Mouse (Mus musculus) myocyte (in vitro differentiated cells): ENCODE measurements around the gene Caly. TPM values are rescaled to one million over a fixed set of nuclear protein-coding genes. Genes with fewer than 3 reads are reported as not detected.

Experiments used
- H3K27me3 ChIP-seq: one replicate; pipeline ENCODE4 v1.6.1; 2011; ENCODE audit not compliant: control insufficient read depth, insufficient read depth, insufficient read length
- H3K36me3 ChIP-seq: one replicate; pipeline ENCODE4 v1.6.1; 2011; ENCODE audit not compliant: control insufficient read depth, insufficient read depth
- H3K4me2 ChIP-seq: one replicate; pipeline ENCODE4 v1.6.1; 2011; ENCODE audit warnings: low read depth, control low read depth
- H3K4me3 ChIP-seq: one replicate; pipeline ENCODE4 v1.5.1; 2011; ENCODE audit warnings: mild to moderate bottlenecking, control low read depth, moderate library complexity
- H3K79me2 ChIP-seq: one replicate; pipeline ENCODE4 v1.6.1; 2011; ENCODE audit not compliant: control insufficient read depth, insufficient read depth
- H3ac ChIP-seq: one replicate; pipeline ENCODE4 v1.6.1; 2011; ENCODE audit not compliant: control insufficient read depth, insufficient read length
- CEBPB ChIP-seq: IDR thresholded peaks from 2 replicates; pipeline ENCODE4 v1.6.1; 2011; ENCODE audit warnings: mild to moderate bottlenecking, moderate library complexity; ENCODE audit not compliant: poor library complexity, insufficient read depth, severe bottlenecking
- E2F4 ChIP-seq: IDR thresholded peaks from one replicate; pipeline ENCODE4 v1.6.1; 2011; ENCODE audit warnings: mild to moderate bottlenecking, control low read depth, moderate library complexity; ENCODE audit not compliant: insufficient read depth
- MAX ChIP-seq: IDR thresholded peaks from one replicate; pipeline ENCODE4 v1.6.1; 2011; ENCODE audit warnings: low read depth, mild to moderate bottlenecking, control low read depth
- MYOD1 ChIP-seq, 3 experiments: IDR thresholded peaks; one replicate each; pipeline ENCODE4 v1.6.1; 2011; ENCODE audit warnings: control low read depth in 2 of 3, low read depth in 2 of 3, mild to moderate bottlenecking in 2 of 3, moderate library complexity in 1 of 3; ENCODE audit not compliant: insufficient read length in 2 of 3, control insufficient read depth in 1 of 3
- MYOG ChIP-seq, 3 experiments: IDR thresholded peaks; one replicate each; pipeline ENCODE4 v1.6.1; 2011; ENCODE audit warnings: control low read depth in 2 of 3, low read depth in 2 of 3, mild to moderate bottlenecking in 2 of 3; ENCODE audit not compliant: insufficient read length in 2 of 3, control insufficient read depth in 1 of 3, insufficient read depth in 1 of 3
- POLR2A ChIP-seq: IDR thresholded peaks from one replicate; pipeline ENCODE4 v1.6.1; 2011; ENCODE audit warnings: low read depth, mild to moderate bottlenecking, control low read depth, moderate library complexity; ENCODE audit not compliant: insufficient read length
- POLR2AphosphoS2 ChIP-seq: IDR thresholded peaks from one replicate; pipeline ENCODE4 v1.6.1; 2011; ENCODE audit warnings: low read depth, control low read depth; ENCODE audit not compliant: insufficient read length
- REST ChIP-seq: IDR thresholded peaks from one replicate; pipeline ENCODE4 v1.6.1; 2011; ENCODE audit warnings: mild to moderate bottlenecking, control low read depth, moderate library complexity; ENCODE audit not compliant: insufficient read depth, insufficient read length
- SRF ChIP-seq: IDR thresholded peaks from one replicate; pipeline ENCODE4 v1.6.1; 2011; ENCODE audit warnings: low read depth; ENCODE audit not compliant: control insufficient read depth, insufficient read length
- TCF12 ChIP-seq: IDR thresholded peaks from one replicate; pipeline ENCODE4 v1.6.1; 2011; ENCODE audit warnings: mild to moderate bottlenecking, control low read depth; ENCODE audit not compliant: poor library complexity, insufficient read depth, severe bottlenecking
- TCF3 ChIP-seq: IDR thresholded peaks from one replicate; pipeline ENCODE4 v1.6.1; 2011; ENCODE audit warnings: low read depth, control low read depth; ENCODE audit not compliant: insufficient read length
- USF1 ChIP-seq: IDR thresholded peaks from one replicate; pipeline ENCODE4 v1.6.1; 2011; ENCODE audit warnings: low read depth, mild to moderate bottlenecking, control low read depth, moderate library complexity
- polyA plus RNA-seq: library from polyadenylated mRNA; unstranded; fragments of >200 nt; fragmentation: generic; extraction: Trizol; gene quantifications from one replicate; pipeline ENCODE4 v1.2.1, GENCODE M21; 2012; ENCODE audit warnings: missing spikeins

Gene Caly
- polyA plus RNA-seq, 1 experiment, result not detected

DNA sequence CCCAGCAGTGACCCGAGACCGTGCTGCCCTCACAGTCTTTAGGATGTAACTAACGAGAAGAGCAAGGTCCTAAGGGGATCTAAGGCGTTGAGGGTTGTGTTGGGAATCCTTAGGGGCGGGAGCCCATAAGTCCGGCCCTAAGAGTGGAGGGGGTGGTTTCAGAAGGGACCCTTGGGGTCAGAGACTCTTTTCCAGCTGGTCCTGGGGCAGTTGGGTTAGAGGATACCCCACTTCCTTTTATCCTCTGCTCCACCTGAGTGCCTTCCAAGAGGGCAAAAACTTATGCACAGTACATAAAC is 20.6 kb downstream of the Caly start:
- H3K36me3 ChIP-seq, result no peaks in the 10 kb centered on the region
- no peaks in the 10 kb centered on the region for H3K79me2 ChIP-seq
- H3K27me3 ChIP-seq, result peaks cover 34% of the 10 kb centered on the region
- H3ac ChIP-seq, result no peak overlapping the region
- no peak overlapping the region for H3K4me2 ChIP-seq
- no peak overlapping the region for H3K4me3 ChIP-seq
- TF ChIP-seq POLR2AphosphoS2, result no peak
- no peak for TF ChIP-seq TCF3
- no peak for TF ChIP-seq MYOD1 (IDR thresholded peaks at IDR 0.05; ENCODE audit: control insufficient read depth in 1 of 3, insufficient read length in 2 of 3, low read depth in 2 of 3)
- no peak for TF ChIP-seq REST
- TF ChIP-seq CEBPB, result no peak
- TF ChIP-seq POLR2A, result no peak
- TF ChIP-seq USF1, result no peak
- TF ChIP-seq SRF, result no peak
- TF ChIP-seq TCF12, result no peak
- TF ChIP-seq MYOG (IDR thresholded peaks at IDR 0.05; ENCODE audit: control insufficient read depth in 1 of 3, insufficient read depth in 1 of 3, insufficient read length in 2 of 3, low read depth in 2 of 3), result no peak
- no peak for TF ChIP-seq E2F4
- TF ChIP-seq MAX, result no peak

DNA sequence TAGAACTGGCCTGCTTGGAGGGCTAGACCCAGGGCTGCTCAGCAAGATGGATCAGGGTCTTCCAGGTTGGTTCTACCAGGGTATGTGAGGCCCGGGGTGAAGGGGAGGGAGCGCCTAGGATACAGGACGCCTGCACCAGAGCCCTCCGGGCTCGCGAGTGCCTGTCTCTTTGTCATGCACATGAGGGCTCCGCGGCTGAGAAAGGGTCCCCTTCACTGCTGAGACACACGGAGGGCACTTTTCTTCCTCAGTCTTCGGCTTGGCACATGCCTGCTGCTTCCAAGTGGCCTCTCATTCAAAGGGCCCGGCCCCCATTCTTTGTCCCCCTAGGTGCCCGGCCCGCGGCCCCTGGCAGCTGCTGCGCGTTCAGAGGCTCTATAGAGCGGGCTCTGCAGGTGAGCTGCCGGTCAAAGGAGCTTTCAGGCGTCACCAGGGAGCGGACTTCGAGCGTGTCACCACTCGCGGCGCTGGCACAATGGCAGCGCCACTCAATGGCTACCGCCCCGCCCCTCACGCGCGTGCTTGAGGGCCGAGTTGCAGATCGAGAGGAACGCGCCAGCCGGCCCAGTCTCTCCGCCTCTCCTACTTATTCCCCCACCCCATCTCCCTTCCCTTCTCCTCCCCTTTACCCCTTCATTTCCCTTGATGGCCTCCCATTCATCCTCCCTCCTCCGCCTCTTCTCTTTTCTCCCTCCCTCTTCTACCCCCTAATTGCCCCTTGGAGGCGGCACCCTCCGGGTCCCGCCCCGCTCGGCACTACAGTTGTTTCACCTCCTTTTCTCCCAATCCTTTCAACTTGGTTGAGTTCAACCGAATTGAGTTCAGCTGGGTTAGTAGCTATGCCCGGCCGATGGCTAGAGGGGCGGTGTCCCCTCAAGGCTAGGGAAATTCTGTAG is 21.2 kb downstream of the Caly start:
- TF ChIP-seq MYOG (IDR thresholded peaks at IDR 0.05; ENCODE audit: control insufficient read depth in 1 of 3, insufficient read depth in 1 of 3, insufficient read length in 2 of 3, low read depth in 2 of 3) (no peak), MAX (no peak), TCF3 (no peak), E2F4 (no peak), SRF (no peak), POLR2AphosphoS2 (no peak), REST (no peak), TCF12 (no peak), POLR2A (no peak), CEBPB (no peak), MYOD1 (IDR thresholded peaks at IDR 0.05; ENCODE audit: control insufficient read depth in 1 of 3, insufficient read length in 2 of 3, low read depth in 2 of 3) (no peak), USF1 (no peak)
- Histone ChIP-seq H3K4me2 (peak overlapping the region; percentile 30), H3K36me3 (no peaks in the 10 kb centered on the region), H3K4me3 (no peak overlapping the region), H3K27me3 (peaks cover 34% of the 10 kb centered on the region), H3ac (no peak overlapping the region), H3K79me2 (no peaks in the 10 kb centered on the region)

DNA sequence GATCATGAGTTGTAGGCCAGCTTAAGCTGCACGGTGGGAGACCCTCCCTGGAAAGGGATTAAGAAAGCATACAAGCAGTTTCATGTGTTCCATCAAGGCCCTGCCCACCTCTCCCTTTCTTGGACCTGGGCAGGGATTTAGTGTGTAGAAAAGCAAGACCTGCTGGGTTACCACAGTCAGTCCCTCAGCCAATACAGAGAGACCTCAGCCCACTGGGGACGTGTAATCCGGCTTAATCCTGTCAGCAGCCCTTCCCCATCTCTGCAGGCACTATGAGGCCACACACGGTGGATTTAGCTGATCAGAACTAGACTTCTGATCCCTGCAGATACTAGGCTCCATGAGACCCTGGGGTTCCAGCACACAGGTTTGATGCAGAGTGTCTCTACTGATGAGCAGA is 22.7 kb downstream of the Caly start:
- no peak for TF ChIP-seq MAX
- no peak for TF ChIP-seq MYOG (IDR thresholded peaks at IDR 0.05; ENCODE audit: control insufficient read depth in 1 of 3, insufficient read depth in 1 of 3, insufficient read length in 2 of 3, low read depth in 2 of 3)
- TF ChIP-seq CEBPB, result no peak
- TF ChIP-seq E2F4, result no peak
- no peak for TF ChIP-seq SRF
- no peak for TF ChIP-seq MYOD1 (IDR thresholded peaks at IDR 0.05; ENCODE audit: control insufficient read depth in 1 of 3, insufficient read length in 2 of 3, low read depth in 2 of 3)
- no peak for TF ChIP-seq TCF3
- TF ChIP-seq USF1, result no peak
- TF ChIP-seq POLR2AphosphoS2, result no peak
- TF ChIP-seq TCF12, result no peak
- no peak for TF ChIP-seq REST
- no peak for TF ChIP-seq POLR2A
- Histone ChIP-seq H3K4me2 (no peak overlapping the region), H3ac (no peak overlapping the region), H3K79me2 (no peaks in the 10 kb centered on the region), H3K27me3 (peaks cover 24% of the 10 kb centered on the region), H3K4me3 (no peak overlapping the region), H3K36me3 (no peaks in the 10 kb centered on the region)

DNA sequence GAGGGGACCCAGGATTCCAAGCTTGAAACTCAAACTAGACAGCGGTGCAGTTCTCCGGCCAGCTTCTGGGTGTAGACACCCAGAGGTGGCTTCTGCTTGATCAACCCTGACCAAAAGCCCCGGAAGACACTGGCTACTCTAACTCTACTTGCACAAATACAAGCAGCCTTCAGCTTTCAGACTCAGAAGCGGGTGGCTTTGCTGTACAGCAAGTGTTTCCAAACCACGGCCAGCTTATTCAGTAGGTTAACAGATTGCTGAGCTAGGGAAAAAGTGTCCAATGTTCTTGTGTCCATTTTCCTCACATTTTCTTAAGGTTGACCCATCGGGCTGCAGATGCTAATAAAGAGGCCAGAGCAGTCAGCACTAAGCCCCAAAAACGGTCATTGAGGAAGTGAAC is 23.8 kb downstream of the Caly start:
- Histone ChIP-seq H3K4me2 (peak overlapping the region; percentile 69), H3K4me3 (peak overlapping the region; percentile 6)

More for the DNA sequence above, 23.8 kb downstream of the Caly start:
- no peak for TF ChIP-seq E2F4
- no peak for TF ChIP-seq TCF3
- no peak for TF ChIP-seq POLR2AphosphoS2
- no peak for TF ChIP-seq REST
- TF ChIP-seq SRF, result no peak
- no peak for TF ChIP-seq TCF12
- no peak for TF ChIP-seq USF1
- no peak for TF ChIP-seq MYOG (IDR thresholded peaks at IDR 0.05; ENCODE audit: control insufficient read depth in 1 of 3, insufficient read depth in 1 of 3, insufficient read length in 2 of 3, low read depth in 2 of 3)
- TF ChIP-seq CEBPB, result no peak
- no peak for TF ChIP-seq MYOD1 (IDR thresholded peaks at IDR 0.05; ENCODE audit: control insufficient read depth in 1 of 3, insufficient read length in 2 of 3, low read depth in 2 of 3)
- no peak for TF ChIP-seq MAX
- no peak for TF ChIP-seq POLR2A
- Histone ChIP-seq H3K27me3 (peaks cover 13% of the 10 kb centered on the region), H3ac (no peak overlapping the region), H3K79me2 (no peaks in the 10 kb centered on the region), H3K36me3 (no peaks in the 10 kb centered on the region)
